Mouse (Mus musculus) CH12.LX (cell line): ENCODE measurements around the gene Mettl13. TPM values are rescaled to one million over a fixed set of nuclear protein-coding genes. Genes with fewer than 3 reads are reported as not detected.
A peak's percentile ranks its signal among the peaks of the same experiment; 100 is the strongest.

ENCODE experiments used
- DNase-seq: peaks from one replicate; pipeline ENCODE4 v3.0.0-alpha.2; 2013; ENCODE audit errors: extremely low read depth
- H3K27ac ChIP-seq: 2 replicates; pipeline ENCODE4 v1.5.1; 2012; ENCODE audit warnings: low read depth, mild to moderate bottlenecking, control low read depth, moderate library complexity; ENCODE audit not compliant: insufficient read depth
- H3K27me3 ChIP-seq: replicated peaks from 2 replicates; pipeline ENCODE3; 2012; ENCODE audit warnings: inconsistent platforms
- H3K36me3 ChIP-seq, 2 experiments: replicated peaks in 1 of 2; 2 replicates each; pipeline versions ENCODE3 to v1.6.1; 2012; ENCODE audit warnings: inconsistent platforms in 1 of 2, low read length in 1 of 2, mild to moderate bottlenecking in 1 of 2, mixed read lengths in 1 of 2, moderate library complexity in 1 of 2; ENCODE audit not compliant: control insufficient read depth in 1 of 2, insufficient read depth in 1 of 2
- H3K4me1 ChIP-seq, 2 experiments: 2 replicates each; pipeline ENCODE4 v1.6.1; 2012; ENCODE audit warnings: inconsistent platforms in 1 of 2, moderate library complexity in 1 of 2; ENCODE audit not compliant: insufficient read depth in 2 of 2, control insufficient read depth in 1 of 2
- H3K4me2 ChIP-seq: 2 replicates; pipeline ENCODE4 v1.6.1; 2012; ENCODE audit warnings: low read depth, mild to moderate bottlenecking, control low read depth; ENCODE audit not compliant: poor library complexity, insufficient read depth, severe bottlenecking
- H3K4me3 ChIP-seq, 3 experiments: fragments of 150-350 bp in 1 of 3; sonication (generic) in 1 of 3; replicated peaks in 1 of 3; 2 replicates each; pipeline versions ENCODE3 to v1.5.1; 2011 to 2012; ENCODE audit warnings: low read depth in 2 of 3, low read length in 2 of 3, mild to moderate bottlenecking in 2 of 3, moderate library complexity in 2 of 3, control low read depth in 1 of 3, improper control_type of control experiment in 1 of 3, inconsistent platforms in 1 of 3, mixed read lengths in 1 of 3; ENCODE audit not compliant: poor library complexity in 1 of 3
- H3K79me2 ChIP-seq: replicated peaks from 2 replicates; pipeline ENCODE4 v1.6.1; 2012; ENCODE audit warnings: mild to moderate bottlenecking, moderate library complexity; ENCODE audit not compliant: control insufficient read depth, poor library complexity, insufficient read depth, severe bottlenecking; ENCODE audit errors: extremely low read depth
- H3K9ac ChIP-seq: 2 replicates; pipeline ENCODE4 v1.6.1; 2012; ENCODE audit warnings: low read depth, mild to moderate bottlenecking, control low read depth, moderate library complexity; ENCODE audit not compliant: insufficient read depth
- H3K9me3 ChIP-seq: replicated peaks from 2 replicates; pipeline ENCODE3; 2012; ENCODE audit warnings: low read length, inconsistent platforms, mixed read lengths
- BHLHE40 ChIP-seq: IDR thresholded peaks from 2 replicates; pipeline ENCODE4 v1.6.1; 2011; ENCODE audit warnings: mild to moderate bottlenecking, low read depth, low read length, improper control_type of control experiment
- CHD1 ChIP-seq: IDR thresholded peaks from 2 replicates; pipeline ENCODE4 v1.6.1; 2012; ENCODE audit warnings: low read depth, low read length, improper control_type of control experiment, inconsistent platforms
- CHD2 ChIP-seq: IDR thresholded peaks from 2 replicates; pipeline ENCODE4 v1.6.1; 2011; ENCODE audit warnings: low read length, improper control_type of control experiment
- CTCF ChIP-seq, 2 experiments: IDR thresholded peaks in 1 of 2; conservative IDR thresholded peaks in 1 of 2; 2 replicates each; pipeline ENCODE4 v1.5.1; 2011 to 2012; ENCODE audit warnings: low read depth in 2 of 2, low read length in 2 of 2, improper control_type of control experiment in 1 of 2, inconsistent platforms in 1 of 2, mild to moderate bottlenecking in 1 of 2, moderate library complexity in 1 of 2
- E2F4 ChIP-seq: IDR thresholded peaks from 2 replicates; pipeline ENCODE4 v1.6.1; 2011; ENCODE audit warnings: low read depth, low read length, improper control_type of control experiment; ENCODE audit not compliant: insufficient replicate concordance
- ETS1 ChIP-seq: conservative IDR thresholded peaks from 2 replicates; pipeline ENCODE4 v1.6.1; 2012; ENCODE audit warnings: low read depth, mild to moderate bottlenecking, inconsistent platforms, low read length, improper control_type of control experiment, moderate library complexity
- GABPA ChIP-seq: IDR thresholded peaks from 2 replicates; pipeline ENCODE4 v1.6.1; 2012; ENCODE audit warnings: low read depth, low read length, improper control_type of control experiment, inconsistent platforms; ENCODE audit not compliant: insufficient replicate concordance
- HCFC1 ChIP-seq: IDR thresholded peaks from 2 replicates; pipeline ENCODE4 v1.6.1; 2012; ENCODE audit warnings: low read depth, mild to moderate bottlenecking, inconsistent platforms, low read length, improper control_type of control experiment
- IRF4 ChIP-seq: IDR thresholded peaks from 2 replicates; pipeline ENCODE4 v1.6.1; 2014; ENCODE audit warnings: low read depth, mild to moderate bottlenecking, inconsistent platforms, low read length, improper control_type of control experiment
- JUN ChIP-seq: IDR thresholded peaks from 2 replicates; pipeline ENCODE4 v1.6.1; 2011; ENCODE audit warnings: low read depth, mild to moderate bottlenecking, low read length, improper control_type of control experiment, moderate library complexity; ENCODE audit not compliant: insufficient read depth
- KAT2A ChIP-seq: IDR thresholded peaks from 2 replicates; pipeline ENCODE4 v1.6.1; 2012; ENCODE audit warnings: low read length, improper control_type of control experiment, inconsistent platforms; ENCODE audit not compliant: insufficient replicate concordance
- MAX ChIP-seq: IDR thresholded peaks from 2 replicates; pipeline ENCODE4 v1.6.1; 2011; ENCODE audit warnings: low read length, improper control_type of control experiment
- MAZ ChIP-seq: IDR thresholded peaks from 2 replicates; pipeline ENCODE4 v1.6.1; 2012; ENCODE audit warnings: low read depth, mild to moderate bottlenecking, inconsistent platforms, low read length, improper control_type of control experiment, moderate library complexity
- MEF2A ChIP-seq: IDR thresholded peaks from 2 replicates; pipeline ENCODE4 v1.6.1; 2014; ENCODE audit warnings: low read depth, mild to moderate bottlenecking, inconsistent platforms, low read length, improper control_type of control experiment, borderline replicate concordance
- MXI1 ChIP-seq: IDR thresholded peaks from 2 replicates; pipeline ENCODE4 v1.6.1; 2011; ENCODE audit warnings: mild to moderate bottlenecking, low read depth, low read length, improper control_type of control experiment
- MYC ChIP-seq: IDR thresholded peaks from 2 replicates; pipeline ENCODE4 v1.6.1; 2011; ENCODE audit warnings: low read depth, mild to moderate bottlenecking, improper control_type of control experiment, low read length
- NELFE ChIP-seq: IDR thresholded peaks from 2 replicates; pipeline ENCODE4 v1.6.1; 2011; ENCODE audit warnings: low read depth, low read length, improper control_type of control experiment
- NRF1 ChIP-seq: IDR thresholded peaks from 2 replicates; pipeline ENCODE4 v1.6.1; 2014; ENCODE audit warnings: low read depth, mild to moderate bottlenecking, inconsistent platforms, low read length, improper control_type of control experiment, moderate library complexity
- PAX5 ChIP-seq: IDR thresholded peaks from 2 replicates; pipeline ENCODE4 v1.6.1; 2012; ENCODE audit warnings: low read length, inconsistent platforms, mixed read lengths
- POLR2A ChIP-seq: IDR thresholded peaks from 2 replicates; pipeline ENCODE4 v1.6.1; 2011; ENCODE audit warnings: low read depth, mild to moderate bottlenecking, improper control_type of control experiment, low read length
- POLR2AphosphoS2 ChIP-seq: IDR thresholded peaks from 2 replicates; pipeline ENCODE4 v1.6.1; 2011; ENCODE audit warnings: low read depth, low read length, improper control_type of control experiment
- RAD21 ChIP-seq: IDR thresholded peaks from 2 replicates; pipeline ENCODE4 v1.6.1; 2011; ENCODE audit warnings: low read depth, mild to moderate bottlenecking, low read length, improper control_type of control experiment, moderate library complexity
- RCOR1 ChIP-seq: conservative IDR thresholded peaks from 2 replicates; pipeline ENCODE4 v1.6.1; 2012; ENCODE audit warnings: low read depth, mild to moderate bottlenecking, inconsistent platforms, low read length, improper control_type of control experiment
- SIN3A ChIP-seq: IDR thresholded peaks from 2 replicates; pipeline ENCODE4 v1.6.1; 2012; ENCODE audit warnings: low read length, improper control_type of control experiment, inconsistent platforms
- SMC3 ChIP-seq: IDR thresholded peaks from 2 replicates; pipeline ENCODE4 v1.6.1; 2011; ENCODE audit warnings: low read depth, low read length, improper control_type of control experiment
- TBP ChIP-seq: conservative IDR thresholded peaks from 2 replicates; pipeline ENCODE4 v1.6.1; 2011; ENCODE audit warnings: low read depth, low read length, improper control_type of control experiment
- UBTF ChIP-seq: IDR thresholded peaks from 2 replicates; pipeline ENCODE4 v1.6.1; 2012; ENCODE audit warnings: low read depth, mild to moderate bottlenecking, inconsistent platforms, low read length, improper control_type of control experiment, moderate library complexity
- USF1 ChIP-seq: IDR thresholded peaks from 2 replicates; pipeline ENCODE4 v1.6.1; 2014; ENCODE audit warnings: low read depth, mild to moderate bottlenecking, inconsistent platforms, low read length, improper control_type of control experiment
- USF2 ChIP-seq: conservative IDR thresholded peaks from 2 replicates; pipeline ENCODE4 v1.6.1; 2011; ENCODE audit warnings: low read depth, low read length, improper control_type of control experiment
- ZC3H11A ChIP-seq: IDR thresholded peaks from 2 replicates; pipeline ENCODE4 v1.6.1; 2012; ENCODE audit warnings: low read depth, mild to moderate bottlenecking, inconsistent platforms, low read length, improper control_type of control experiment
- ZKSCAN1 ChIP-seq: IDR thresholded peaks from 2 replicates; pipeline ENCODE4 v1.6.1; 2012; ENCODE audit warnings: low read depth, inconsistent platforms, low read length, improper control_type of control experiment, borderline replicate concordance
- ZNF384 ChIP-seq: IDR thresholded peaks from 2 replicates; pipeline ENCODE4 v1.6.1; 2012; ENCODE audit warnings: low read depth, low read length, improper control_type of control experiment, inconsistent platforms
- dilution Hi-C: fragments of 300-500 bp; cut with MboI; formaldehyde crosslinking; loops from 2 replicates; pipeline ENCODE4 v1.14.3; 2020; ENCODE audit warnings: low sequenced_read_pairs; ENCODE audit not compliant: extremely low pct_unique_long_range_greater_than_20kb, extremely low pct_ligation_motif_present
- in situ Hi-C: fragments of 300-500 bp; cut with MboI; formaldehyde crosslinking; loops from 3 replicates; pipeline ENCODE4 v1.14.3; 2019; ENCODE audit warnings: low sequenced_read_pairs, low pct_ligation_motif_present, low pct_unique_long_range_greater_than_20kb, mixed read lengths
- polyA plus RNA-seq: library from polyadenylated mRNA; unstranded; fragments of >175 nt; gene quantifications from 2 replicates; pipeline ENCODE4 v1.2.1, GENCODE M21; 2012; ENCODE audit warnings: low read depth; ENCODE audit not compliant: insufficient read length
- total RNA-seq, 2 experiments: library from RNA; depleted of rRNA; stranded (reverse); fragments of 300-350 nt in 1 of 2; fragments of >200 nt in 1 of 2; gene quantifications; 2 replicates each; pipeline ENCODE4 v1.2.3; 2012 to 2014

Gene Mettl13
- total and polyA plus RNA-seq, 3 experiments: 22.8 to 58.5 (median 23.8) TPM

DNA sequence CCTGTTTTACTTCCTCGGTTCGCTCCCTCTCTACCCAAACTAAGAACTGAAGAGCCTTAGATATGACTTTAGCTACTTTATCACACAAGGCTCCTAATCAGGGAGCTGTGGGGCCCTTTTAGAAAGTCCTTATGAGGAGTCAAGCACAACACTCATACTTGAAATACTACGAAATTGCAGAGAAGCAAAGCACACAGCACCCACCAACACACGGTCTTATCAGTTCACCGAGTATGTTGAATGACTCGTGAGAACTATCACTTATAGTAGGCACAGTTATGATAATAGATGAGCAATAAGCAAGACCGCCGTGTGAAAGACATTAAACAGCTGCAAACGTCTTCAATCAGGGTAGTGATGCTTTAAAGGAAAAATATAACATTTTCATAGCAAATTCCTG, 4.6 kb upstream of the Mettl13 start:
- Histone ChIP-seq H3K9me3 (no peaks in the 10 kb centered on the region), H3K27me3 (no peaks in the 10 kb centered on the region), H3K4me1 (peaks cover 2 to 11% of the 10 kb centered on the region in 2 experiments; a peak in 3 of 4 replicates), H3K4me2 (no peak overlapping the region), H3K9ac (no peak overlapping the region), H3K36me3 (no peaks in the 10 kb centered on the region), H3K27ac (no peak overlapping the region), H3K79me2 (peaks cover 1% of the 10 kb centered on the region; the same call in 1 of the 2 replicates), H3K4me3 (no peak overlapping the region)
- in situ Hi-C loops: loop anchor here (5.0 kb wide), 1 partner anchor 109 kb away; no protein-coding TSS in a partner anchor
- dilution Hi-C loops: no loop called here
- TF ChIP-seq NELFE: no peak
- TF ChIP-seq POLR2AphosphoS2: no peak
- TF ChIP-seq CTCF (conservative IDR thresholded peaks at IDR 0.05 in 1 of 2, IDR thresholded peaks at IDR 0.05 in 1 of 2; ENCODE audit: low read depth in 2 of 2, low read length in 2 of 2): no peak
- TF ChIP-seq RAD21: no peak
- TF ChIP-seq POLR2A: no peak
- no peak for TF ChIP-seq CHD2
- TF ChIP-seq NRF1: no peak
- no peak for TF ChIP-seq PAX5
- no peak for TF ChIP-seq RCOR1
- no peak for TF ChIP-seq ZKSCAN1
- no peak for TF ChIP-seq CHD1
- TF ChIP-seq KAT2A: no peak
- TF ChIP-seq HCFC1: no peak
- TF ChIP-seq MAZ: no peak
- no peak for TF ChIP-seq BHLHE40
- no peak for TF ChIP-seq E2F4
- no peak for TF ChIP-seq ETS1
- TF ChIP-seq UBTF: no peak
- DNase-seq: no peak

DNA sequence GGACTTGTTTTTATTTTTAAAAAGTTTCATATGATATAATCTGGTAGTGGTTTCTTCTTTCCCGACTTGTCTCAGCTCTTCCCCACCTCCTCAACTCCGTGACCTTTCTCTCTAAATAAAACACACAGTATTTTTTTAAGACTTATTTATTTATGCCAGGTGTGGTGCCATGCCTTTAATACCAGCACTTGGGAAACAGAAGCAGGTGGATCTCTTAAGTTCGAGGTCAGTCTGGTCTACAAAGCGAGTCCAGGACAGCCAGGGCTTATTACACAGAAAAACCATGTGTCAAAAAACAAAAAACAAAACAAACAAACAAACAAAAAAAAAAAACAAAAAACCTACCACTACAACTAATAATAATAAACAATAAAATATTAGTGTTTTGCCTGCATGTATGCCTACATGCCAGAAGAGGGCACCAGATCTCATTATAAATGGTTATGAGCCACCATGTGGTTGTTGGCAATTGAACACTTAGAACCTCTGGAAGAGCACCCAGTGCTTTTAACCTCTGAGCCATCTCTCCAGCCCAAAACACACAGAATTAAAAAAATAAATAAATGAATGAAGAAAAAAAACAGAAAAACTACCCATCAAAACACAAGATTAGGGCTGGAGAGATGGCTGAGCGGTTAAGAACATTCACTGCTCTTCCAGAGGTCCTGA, 1.4 kb upstream of the Mettl13 start:
- Histone ChIP-seq H3K9ac (peak overlapping the region; percentile 53; the same call in 1 of the 2 replicates), H3K79me2 (peaks cover 21% of the 10 kb centered on the region), H3K27me3 (no peaks in the 10 kb centered on the region), H3K4me3 (no peak overlapping the region), H3K4me1 (peaks cover 4 to 26% of the 10 kb centered on the region in 2 experiments; a peak in 3 of 4 replicates), H3K4me2 (peak overlapping the region; percentile 94), H3K27ac (no peak overlapping the region), H3K9me3 (no peaks in the 10 kb centered on the region), H3K36me3 (peaks cover 11 to 20% of the 10 kb centered on the region in 2 experiments)
- peak; percentile 63 for DNase-seq
- in situ Hi-C loops: loop anchor here (5.0 kb wide), 1 partner anchor 113 kb away; no protein-coding TSS in a partner anchor
- dilution Hi-C loops: no loop called here
- no peak for TF ChIP-seq ZKSCAN1
- no peak for TF ChIP-seq HCFC1
- TF ChIP-seq USF1: no peak
- no peak for TF ChIP-seq MAX
- peak; percentile 50 for TF ChIP-seq RAD21
- peak; percentile 96 for TF ChIP-seq MYC
- TF ChIP-seq GABPA: no peak
- TF ChIP-seq USF2: no peak
- TF ChIP-seq RCOR1: no peak
- no peak for TF ChIP-seq BHLHE40
- TF ChIP-seq ZNF384: peak; percentile 37; the same call in 1 of the 2 replicates
- no peak for TF ChIP-seq ZC3H11A
- no peak for TF ChIP-seq E2F4
- peak; percentile 60 for TF ChIP-seq SMC3
- no peak for TF ChIP-seq SIN3A
- no peak for TF ChIP-seq MXI1
- TF ChIP-seq MEF2A: no peak
- TF ChIP-seq TBP: 0 out of 2 replicates have a peak, but pooled peaks have one; percentile 50
- TF ChIP-seq JUN: no peak
- TF ChIP-seq IRF4: no peak
